Mouse (Mus musculus): Measurements from ENCODE around the gene Glcci1. TPM values are rescaled to one million over a fixed set of nuclear protein-coding genes. Genes with fewer than 3 reads are reported as not detected.

Gene Glcci1
- total and polyA plus RNA-seq, 3 experiments = 1.8 to 31.1 (median 7.9) TPM

DNA sequence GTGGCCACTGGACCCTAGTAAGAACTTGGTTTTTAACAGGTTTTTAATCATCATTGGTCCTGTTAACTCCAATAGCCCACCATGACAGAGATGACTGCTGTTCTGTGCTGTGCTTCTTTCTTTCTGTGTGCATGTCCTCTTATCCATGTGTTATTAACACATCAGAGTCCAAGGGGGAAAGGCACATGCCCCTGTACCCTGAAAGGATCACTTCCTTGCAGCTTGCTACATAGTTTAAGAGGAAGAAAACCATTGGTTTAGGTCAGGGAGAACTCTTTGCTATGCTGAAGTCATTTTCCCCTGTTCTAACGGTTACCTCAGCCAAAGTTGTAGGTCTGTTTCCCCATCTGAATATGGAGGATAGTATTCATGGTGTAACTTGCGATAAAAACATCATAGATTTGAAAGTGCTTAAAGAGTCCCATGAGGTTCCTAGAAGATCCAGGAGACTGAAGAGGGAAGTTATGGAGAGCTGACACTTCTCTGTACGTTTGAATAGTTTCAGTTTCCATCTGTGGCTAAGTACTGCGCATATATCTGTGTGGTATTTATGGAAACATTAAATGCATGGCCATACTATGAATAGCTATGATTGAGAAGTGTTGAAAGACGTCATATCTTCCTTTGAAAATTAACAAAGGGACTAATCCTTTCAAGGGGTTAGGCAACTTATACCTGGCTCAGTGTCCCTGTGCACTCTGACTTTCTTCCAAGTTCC, 14.1 kb upstream of the Glcci1 start:
- Histone ChIP-seq H3K79me2 (ENCODE audit: control insufficient read depth, insufficient read depth, low read length, poor library complexity) (no peaks in the 10 kb centered on the region), H3K4me3 (ENCODE audit: control insufficient read depth in 1 of 2, insufficient read depth in 1 of 2, low read depth in 2 of 2, low read length in 2 of 2) (no peak overlapping the region), H3K9me3 (replicated peaks; ENCODE audit: insufficient read depth, low read length) (no peaks in the 10 kb centered on the region), H3K27ac (ENCODE audit: control insufficient read depth, low read depth, low read length) (no peak overlapping the region), H3K9ac (ENCODE audit: control insufficient read depth, low read depth, low read length, poor library complexity, severe bottlenecking) (no peak overlapping the region), H3K4me1 (ENCODE audit: control insufficient read depth in 1 of 2, insufficient read depth in 2 of 2, low read length in 2 of 2) (peaks cover 9 to 18% of the 10 kb centered on the region in 2 experiments), H3K36me3 (ENCODE audit: control insufficient read depth in 1 of 2, insufficient read depth in 2 of 2, low read length in 2 of 2) (peaks cover 0 to 18% of the 10 kb centered on the region in 2 experiments; a peak in 2 of 4 replicates), H3K27me3 (ENCODE audit: control insufficient read depth in 1 of 2, insufficient read depth in 2 of 2, low read length in 2 of 2) (no peaks in the 10 kb centered on the region)
- no peak for DNase-seq (ENCODE audit: low read depth, low spot score)
- TF ChIP-seq NRF1 (IDR thresholded peaks at IDR 0.05; ENCODE audit: insufficient read depth, low read depth, low read length, poor library complexity, severe bottlenecking) = no peak
- no peak for TF ChIP-seq ZNF384 (IDR thresholded peaks at IDR 0.05; ENCODE audit: low read depth, low read length)
- no peak for TF ChIP-seq ZKSCAN1 (IDR thresholded peaks at IDR 0.05; ENCODE audit: low read depth, low read length)
- no peak for TF ChIP-seq EP300 (IDR thresholded peaks at IDR 0.05; ENCODE audit: low read depth in 1 of 2, low read length in 2 of 2)
- no peak for TF ChIP-seq MYC (IDR thresholded peaks at IDR 0.05; ENCODE audit: low read depth, low read length)
- no peak for TF ChIP-seq TBP (IDR thresholded peaks at IDR 0.05; ENCODE audit: low read depth, low read length)
- TF ChIP-seq JUND (IDR thresholded peaks at IDR 0.05; ENCODE audit: low read depth, low read length) = no peak
- TF ChIP-seq NELFE (IDR thresholded peaks at IDR 0.05; ENCODE audit: low read depth, low read length) = no peak
- TF ChIP-seq MEF2A (IDR thresholded peaks at IDR 0.05; ENCODE audit: extremely low read depth, insufficient replicate concordance, low read depth, low read length, poor library complexity, severe bottlenecking) = no peak
- no peak for TF ChIP-seq USF1 (IDR thresholded peaks at IDR 0.05; ENCODE audit: low read depth, low read length)
- no peak for TF ChIP-seq POLR2A (IDR thresholded peaks at IDR 0.05; ENCODE audit: control insufficient read depth in 1 of 2, insufficient read depth in 1 of 2, low read depth in 1 of 2, low read length in 2 of 2, poor library complexity in 1 of 2)
- no peak for TF ChIP-seq GATA1 (IDR thresholded peaks at IDR 0.05; ENCODE audit: low read depth, low read length)
- no peak for TF ChIP-seq CHD2 (IDR thresholded peaks at IDR 0.05; ENCODE audit: low read length)
- no peak for TF ChIP-seq BHLHE40 (IDR thresholded peaks at IDR 0.05; ENCODE audit: borderline replicate concordance, low read depth, low read length)

- no peaks in the 10 kb centered on the region for H3K27me3 ChIP-seq (ENCODE audit: control insufficient read depth in 1 of 2, insufficient read depth in 2 of 2, low read length in 2 of 2)
- no peak overlapping the region for H3K27ac ChIP-seq (ENCODE audit: control insufficient read depth, low read depth, low read length)
- DNase-seq (ENCODE audit: low read depth, low spot score) = no peak
- H3K9ac ChIP-seq (ENCODE audit: control insufficient read depth, low read depth, low read length, poor library complexity, severe bottlenecking) = no peak overlapping the region
- H3K79me2 ChIP-seq (ENCODE audit: control insufficient read depth, insufficient read depth, low read length, poor library complexity) = no peaks in the 10 kb centered on the region
- H3K36me3 ChIP-seq (ENCODE audit: control insufficient read depth in 1 of 2, insufficient read depth in 2 of 2, low read length in 2 of 2) = peaks cover 0 to 15% of the 10 kb centered on the region in 2 experiments; a peak in 2 of 4 replicates
- H3K4me1 ChIP-seq (ENCODE audit: control insufficient read depth in 1 of 2, insufficient read depth in 2 of 2, low read length in 2 of 2) = peaks cover 7 to 15% of the 10 kb centered on the region in 2 experiments
- H3K4me3 ChIP-seq (ENCODE audit: control insufficient read depth in 1 of 2, insufficient read depth in 1 of 2, low read depth in 2 of 2, low read length in 2 of 2) = no peak overlapping the region
- H3K9me3 ChIP-seq (replicated peaks; ENCODE audit: insufficient read depth, low read length) = no peaks in the 10 kb centered on the region
- no peak for TF ChIP-seq TBP (IDR thresholded peaks at IDR 0.05; ENCODE audit: low read depth, low read length)
- TF ChIP-seq TAL1 (IDR thresholded peaks at IDR 0.05; ENCODE audit: low read length) = no peak
- TF ChIP-seq GABPA (IDR thresholded peaks at IDR 0.05; ENCODE audit: low read depth, low read length) = no peak
- TF ChIP-seq E2F4 (IDR thresholded peaks at IDR 0.05; ENCODE audit: borderline replicate concordance, low read depth, low read length) = no peak
- TF ChIP-seq NRF1 (IDR thresholded peaks at IDR 0.05; ENCODE audit: insufficient read depth, low read depth, low read length, poor library complexity, severe bottlenecking) = no peak
- TF ChIP-seq EP300 (IDR thresholded peaks at IDR 0.05; ENCODE audit: low read depth in 1 of 2, low read length in 2 of 2) = no peak
- TF ChIP-seq MXI1 (IDR thresholded peaks at IDR 0.05; ENCODE audit: low read depth, low read length) = no peak
- no peak for TF ChIP-seq GATA1 (IDR thresholded peaks at IDR 0.05; ENCODE audit: low read depth, low read length)
- no peak for TF ChIP-seq USF2 (IDR thresholded peaks at IDR 0.05; ENCODE audit: borderline replicate concordance in 1 of 2, insufficient read depth in 1 of 2, low read depth in 1 of 2, low read length in 2 of 2)
- TF ChIP-seq MYC (IDR thresholded peaks at IDR 0.05; ENCODE audit: low read depth, low read length) = no peak
- no peak for TF ChIP-seq BHLHE40 (IDR thresholded peaks at IDR 0.05; ENCODE audit: borderline replicate concordance, low read depth, low read length)
- TF ChIP-seq MYB (IDR thresholded peaks at IDR 0.05; ENCODE audit: low read depth, low read length) = no peak
- no peak for TF ChIP-seq CHD1 (IDR thresholded peaks at IDR 0.05; ENCODE audit: low read depth, low read length)
- no peak for TF ChIP-seq RCOR1 (IDR thresholded peaks at IDR 0.05; ENCODE audit: low read depth, low read length)
Observed at GRCm38 (mm10) chr6:8495827-8496222, 13.6 kb upstream of the Glcci1 start.

Data from MEL (cell line).